Mouse (Mus musculus): ENCODE measurements around the gene Olfr1209. TPM values are rescaled to one million over a fixed set of nuclear protein-coding genes. Genes with fewer than 3 reads are reported as not detected.

The Olfr1209 gene
- polyA plus RNA-seq (2017; shearing (Covaris generic)): not detected

GRCm38 (mm10) chr2:88915057-88915456 lies at the start of gene Olfr1209:
TSS of gene Olfr1209 (minus strand) at chr2:88915157.

GRCm38 (mm10) chr2:88953669-88954068 lies 38.7 kb upstream of the Olfr1209 start, which contains the start of gene Olfr1212:
TSS of gene Olfr1212 (plus strand) at chr2:88953969.

GRCm38 (mm10) chr2:88938011-88938410 lies 23.1 kb upstream of the Olfr1209 start, which contains the start of gene Olfr1211:
TSS of gene Olfr1211 (minus strand) at chr2:88938111.

GRCm38 (mm10) chr2:88902211-88902610 lies 12.7 kb downstream of the Olfr1209 start, which contains the start of gene Olfr1208:
TSS of gene Olfr1208 (minus strand) at chr2:88902311.

GRCm38 (mm10) chr2:88862931-88863330 lies 52.0 kb downstream of the Olfr1209 start, which contains the start of gene Olfr1206:
TSS of gene Olfr1206 (plus strand) at chr2:88863231.

Other genes starting within 250 kb of the Olfr1209 start
- not detected for gene Olfr1193, start 239.5 kb downstream of the Olfr1209 start, polyA plus RNA-seq (2017; shearing (Covaris generic))
- gene Olfr1195, start 226.0 kb downstream of the Olfr1209 start, polyA plus RNA-seq (2017; shearing (Covaris generic)): not detected
- not detected for gene Olfr1196, start 210.6 kb downstream of the Olfr1209 start, polyA plus RNA-seq (2017; shearing (Covaris generic))
- not detected for gene Olfr1197, start 182.8 kb downstream of the Olfr1209 start, polyA plus RNA-seq (2017; shearing (Covaris generic))
- not detected for gene Olfr1198, start 163.8 kb downstream of the Olfr1209 start, polyA plus RNA-seq (2017; shearing (Covaris generic))
- gene Olfr1199, start 154.7 kb downstream of the Olfr1209 start, polyA plus RNA-seq (2017; shearing (Covaris generic)): not detected
- gene Olfr1200, start 144.7 kb downstream of the Olfr1209 start, polyA plus RNA-seq (2017; shearing (Covaris generic)): not detected
- not detected for gene Olfr1201, start 122.1 kb downstream of the Olfr1209 start, polyA plus RNA-seq (2017; shearing (Covaris generic))
- not detected for gene Olfr1202, start 100.7 kb downstream of the Olfr1209 start, polyA plus RNA-seq (2017; shearing (Covaris generic))
- not detected for gene Olfr1205, start 85.4 kb downstream of the Olfr1209 start, polyA plus RNA-seq (2017; shearing (Covaris generic))
- gene Olfr1204, start 65.9 kb downstream of the Olfr1209 start, polyA plus RNA-seq (2017; shearing (Covaris generic)): not detected
- gene Olfr1206, start 51.9 kb downstream of the Olfr1209 start, polyA plus RNA-seq (2017; shearing (Covaris generic)): not detected
- gene Olfr1208, start 12.8 kb downstream of the Olfr1209 start, polyA plus RNA-seq (2017; shearing (Covaris generic)): not detected
- not detected for gene Olfr1211, start 23.0 kb upstream of the Olfr1209 start, polyA plus RNA-seq (2017; shearing (Covaris generic))
- gene Olfr1212, start 38.8 kb upstream of the Olfr1209 start, polyA plus RNA-seq (2017; shearing (Covaris generic)): not detected
- gene Gm13762, start 65.1 kb upstream of the Olfr1209 start, polyA plus RNA-seq (2017; shearing (Covaris generic)): not detected
- not detected for gene Olfr1214, start 77.5 kb upstream of the Olfr1209 start, polyA plus RNA-seq (2017; shearing (Covaris generic))
- 0.15 TPM for gene Olfr1215, start 91.8 kb upstream of the Olfr1209 start, polyA plus RNA-seq (2017; shearing (Covaris generic))
- gene Olfr1216, start 103.2 kb upstream of the Olfr1209 start, polyA plus RNA-seq (2017; shearing (Covaris generic)): not detected
- gene Olfr1217, start 116.9 kb upstream of the Olfr1209 start, polyA plus RNA-seq (2017; shearing (Covaris generic)): not detected
- not detected for gene Olfr1218, start 146.0 kb upstream of the Olfr1209 start, polyA plus RNA-seq (2017; shearing (Covaris generic))
- gene Olfr1219, start 168.4 kb upstream of the Olfr1209 start, polyA plus RNA-seq (2017; shearing (Covaris generic)): not detected
- 0.15 TPM for gene Olfr1220, start 191.7 kb upstream of the Olfr1209 start, polyA plus RNA-seq (2017; shearing (Covaris generic))
- gene Olfr1221, start 202.1 kb upstream of the Olfr1209 start, polyA plus RNA-seq (2017; shearing (Covaris generic)): not detected
- gene Olfr1222, start 217.9 kb upstream of the Olfr1209 start, polyA plus RNA-seq (2017; shearing (Covaris generic)): not detected
- gene Olfr1223, start 236.4 kb upstream of the Olfr1209 start, polyA plus RNA-seq (2017; shearing (Covaris generic)): not detected
- gene Olfr1224-ps1, start 248.9 kb upstream of the Olfr1209 start, polyA plus RNA-seq (2017; shearing (Covaris generic)): not detected

All from effector memory CD4-positive, alpha-beta T cell, adult 7 months (primary cell).